Mouse (Mus musculus) limb, embryonic 15.5 days (tissue): ENCODE data around the gene 4933430I17Rik. TPM values are rescaled to one million over a fixed set of nuclear protein-coding genes. Genes with fewer than 3 reads are reported as not detected.
A peak's percentile ranks its signal among the peaks of the same experiment; 100 is the strongest.
"Not testable (repeated sequence)": the region's sequence is repeated elsewhere in the genome, so short reads cannot be mapped to it uniquely, and the experiment has no call there.

Experiments used
- ATAC-seq: fragments of 200-750 bp; cut with Nextera tagmentation; 2 replicates; pipeline ENCODE4 v1.8.0; 2017; ENCODE audit warnings: low read depth, moderate TSS enrichment; ENCODE audit not compliant: insufficient number of reproducible peaks, low FRiP score, low TSS enrichment
- H3K27ac ChIP-seq: fragments of 300-500 bp; sonication (generic); 2 replicates; pipeline ENCODE4 v1.5.1; 2015; ENCODE audit warnings: moderate library complexity, mild to moderate bottlenecking, inconsistent platforms
- H3K27me3 ChIP-seq: fragments of 300-500 bp; sonication (generic); 2 replicates; pipeline ENCODE4 v1.6.1; 2015; ENCODE audit warnings: inconsistent platforms
- H3K36me3 ChIP-seq: fragments of 300-500 bp; sonication (generic); 2 replicates; pipeline ENCODE4 v1.6.1; 2015; ENCODE audit warnings: inconsistent platforms
- H3K4me1 ChIP-seq: fragments of 300-500 bp; sonication (generic); 2 replicates; pipeline ENCODE4 v1.6.1; 2015; ENCODE audit warnings: inconsistent platforms
- H3K4me2 ChIP-seq: fragments of 300-500 bp; sonication (generic); 2 replicates; pipeline ENCODE4 v1.6.1; 2015; ENCODE audit warnings: mild to moderate bottlenecking, inconsistent platforms
- H3K4me3 ChIP-seq: fragments of 300-500 bp; sonication (generic); 2 replicates; pipeline ENCODE4 v1.5.1; 2015; ENCODE audit warnings: mild to moderate bottlenecking, inconsistent platforms
- H3K9ac ChIP-seq: fragments of 300-500 bp; sonication (generic); 2 replicates; pipeline ENCODE4 v1.6.1; 2015; ENCODE audit warnings: inconsistent platforms
- H3K9me3 ChIP-seq: fragments of 300-500 bp; sonication (generic); 2 replicates; pipeline ENCODE4 v1.6.1; 2016; ENCODE audit warnings: inconsistent platforms
- WGBS: fragments of 180-500 bp; shearing (Covaris S2); methylation state at CpG from one replicate; pipeline ENCODE4 v1.1.7; 2015; 5-methylcytosine and 5-hydroxymethylcytosine counted together
- polyA plus RNA-seq: library from polyadenylated mRNA; unstranded; fragments of >200 nt; fragmentation: Nextera tagmentation; extraction: Ambion mirVana; gene quantifications from 2 replicates; pipeline ENCODE4 v1.2.1, GENCODE M21; 2015

4933430I17Rik gene
- 0.35 and 0.37 TPM in 2 replicates for polyA plus RNA-seq

- Histone ChIP-seq H3K9me3 (no peaks in the 10 kb centered on the region), H3K36me3 (peaks cover 9% of the 10 kb centered on the region), H3K4me1 (peaks cover 13% of the 10 kb centered on the region), H3K4me2 (peak within 1 kb of the TSS; percentile 86), H3K27me3 (no peaks in the 10 kb centered on the region), H3K9ac (peak within 1 kb of the TSS; percentile 85), H3K27ac (peak within 1 kb of the TSS; percentile 98), H3K4me3 (peak within 1 kb of the TSS; percentile 87)
- WGBS: under 1% methylated on average over 59 of the region's 59 CpGs
- ATAC-seq: peak; percentile 98
Measured at GRCm38 (mm10) chr4:62524651-62525488, at the start of gene 4933430I17Rik, which contains the start of gene Pole3. 4933430I17Rik (plus strand) TSS chr4:62525369. Pole3 (minus strand) TSS chr4:62525068.

GRCm38 (mm10) chr4:62475793-62476192 is 49.4 kb upstream of the 4933430I17Rik start:
- no peaks in the 10 kb centered on the region for H3K36me3 ChIP-seq
- no peak overlapping the region for H3K27ac ChIP-seq
- peaks cover 5% of the 10 kb centered on the region; the same call in 1 of the 2 replicates for H3K27me3 ChIP-seq
- H3K9ac ChIP-seq: no peak overlapping the region
- no peak overlapping the region for H3K4me2 ChIP-seq
- 74% methylated on average over 6 of the region's 6 CpGs for WGBS
- H3K4me1 ChIP-seq: peaks cover 11% of the 10 kb centered on the region
- H3K9me3 ChIP-seq: no peaks in the 10 kb centered on the region
- H3K4me3 ChIP-seq: no peak overlapping the region
- no peak for ATAC-seq

- Histone ChIP-seq H3K27ac (no peak overlapping the region), H3K36me3 (no peaks in the 10 kb centered on the region), H3K4me1 (peaks cover 13% of the 10 kb centered on the region), H3K9ac (no peak overlapping the region), H3K4me2 (no peak overlapping the region), H3K27me3 (peaks cover 5% of the 10 kb centered on the region; the same call in 1 of the 2 replicates), H3K9me3 (no peaks in the 10 kb centered on the region), H3K4me3 (no peak overlapping the region)
- no peak for ATAC-seq
- WGBS: 60% methylated on average over 6 of the region's 6 CpGs
Measured at GRCm38 (mm10) chr4:62477542-62478244, 47.5 kb upstream of the 4933430I17Rik start.

- Histone ChIP-seq H3K4me1 (peaks cover 13% of the 10 kb centered on the region), H3K4me2 (peak overlapping the region; percentile 88), H3K27ac (0 out of 2 replicates have a peak overlapping the region, but pooled peaks have one; percentile 27), H3K4me3 (peak overlapping the region; percentile 49)
- WGBS: 13% methylated on average over 11 of the region's 11 CpGs
- not testable (repeated sequence) for H3K36me3 ChIP-seq, H3K9me3 ChIP-seq, H3K27me3 ChIP-seq, ATAC-seq, H3K9ac ChIP-seq
Measured at GRCm38 (mm10) chr4:62479593-62479936, 45.6 kb upstream of the 4933430I17Rik start.

GRCm38 (mm10) chr4:62479937-62480708 is 45.0 kb upstream of the 4933430I17Rik start, which contains the start of gene Bspry:
Bspry (plus strand) TSS chr4:62480053.
- H3K9ac ChIP-seq: no peak within 1 kb of the TSS
- WGBS: 3% methylated on average over 70 of the region's 71 CpGs
- ATAC-seq: peak; percentile 48

DNA sequence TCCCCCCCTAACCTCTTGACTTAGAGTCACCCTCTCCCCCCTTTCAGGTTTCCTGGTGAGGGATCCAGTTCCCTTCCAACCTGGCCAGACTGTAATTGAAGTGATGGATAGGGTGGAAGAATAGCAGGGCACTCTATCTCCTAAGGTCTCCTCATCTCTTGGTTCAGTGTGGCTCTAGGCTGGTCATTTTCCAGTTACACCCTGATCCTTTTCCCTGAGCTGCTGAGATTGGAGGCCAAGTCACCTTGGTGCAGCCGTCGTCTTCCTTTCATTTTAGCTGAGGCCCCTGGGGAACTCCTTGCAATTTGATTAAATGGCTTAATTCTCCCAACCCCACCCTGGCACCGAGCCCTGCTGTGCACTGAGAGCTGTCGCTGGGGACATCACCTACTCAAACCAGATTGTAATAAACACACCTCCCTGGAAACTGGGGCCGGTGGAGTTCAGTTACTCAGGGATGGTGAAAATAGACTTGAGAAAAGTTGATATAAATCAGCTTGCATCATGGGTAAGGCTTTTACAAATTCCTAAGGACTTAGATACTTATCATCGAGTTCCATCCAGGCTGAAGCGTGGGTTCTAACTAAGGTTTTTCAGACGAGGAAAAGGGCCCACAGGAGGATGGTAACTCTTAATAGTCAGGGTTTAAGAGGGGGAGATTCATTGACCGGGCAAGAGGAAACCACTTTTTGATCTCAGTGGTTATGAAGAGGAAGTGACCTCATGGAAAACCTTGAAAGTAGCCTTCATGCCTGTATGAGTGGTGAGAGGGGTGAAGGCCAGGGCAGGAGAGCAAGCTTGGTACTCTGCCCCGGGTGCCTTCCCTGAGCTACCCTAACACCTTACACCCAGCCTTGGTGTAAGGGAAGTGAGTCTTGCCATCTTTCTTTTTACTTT is 44.2 kb upstream of the 4933430I17Rik start:
- no peak overlapping the region for H3K9ac ChIP-seq
- peaks cover 5% of the 10 kb centered on the region; the same call in 1 of the 2 replicates for H3K27me3 ChIP-seq
- peak overlapping the region; percentile 49 for H3K4me3 ChIP-seq
- no peak for ATAC-seq
- no peak overlapping the region for H3K4me2 ChIP-seq
- no peaks in the 10 kb centered on the region for H3K36me3 ChIP-seq
- peaks cover 13% of the 10 kb centered on the region for H3K4me1 ChIP-seq
- H3K9me3 ChIP-seq: no peaks in the 10 kb centered on the region
- no peak overlapping the region for H3K27ac ChIP-seq
- WGBS: 31% methylated on average over 10 of the region's 10 CpGs

More at GRCm38 (mm10) chr4:62479937-62480708, 45.0 kb upstream of the 4933430I17Rik start, which contains the start of gene Bspry:
- Histone ChIP-seq H3K4me1 (peaks cover 13% of the 10 kb centered on the region), H3K27ac (0 out of 2 replicates have a peak within 1 kb of the TSS, but pooled peaks have one; percentile 27), H3K9me3 (no peaks in the 10 kb centered on the region), H3K27me3 (peaks cover 5% of the 10 kb centered on the region; the same call in 1 of the 2 replicates), H3K4me3 (peak within 1 kb of the TSS; percentile 49), H3K4me2 (peak within 1 kb of the TSS; percentile 88), H3K36me3 (no peaks in the 10 kb centered on the region)

- no peak for ATAC-seq
- WGBS: 68% methylated on average over 3 of the region's 3 CpGs
Measured at GRCm38 (mm10) chr4:62484928-62485327, 40.2 kb upstream of the 4933430I17Rik start.

DNA sequence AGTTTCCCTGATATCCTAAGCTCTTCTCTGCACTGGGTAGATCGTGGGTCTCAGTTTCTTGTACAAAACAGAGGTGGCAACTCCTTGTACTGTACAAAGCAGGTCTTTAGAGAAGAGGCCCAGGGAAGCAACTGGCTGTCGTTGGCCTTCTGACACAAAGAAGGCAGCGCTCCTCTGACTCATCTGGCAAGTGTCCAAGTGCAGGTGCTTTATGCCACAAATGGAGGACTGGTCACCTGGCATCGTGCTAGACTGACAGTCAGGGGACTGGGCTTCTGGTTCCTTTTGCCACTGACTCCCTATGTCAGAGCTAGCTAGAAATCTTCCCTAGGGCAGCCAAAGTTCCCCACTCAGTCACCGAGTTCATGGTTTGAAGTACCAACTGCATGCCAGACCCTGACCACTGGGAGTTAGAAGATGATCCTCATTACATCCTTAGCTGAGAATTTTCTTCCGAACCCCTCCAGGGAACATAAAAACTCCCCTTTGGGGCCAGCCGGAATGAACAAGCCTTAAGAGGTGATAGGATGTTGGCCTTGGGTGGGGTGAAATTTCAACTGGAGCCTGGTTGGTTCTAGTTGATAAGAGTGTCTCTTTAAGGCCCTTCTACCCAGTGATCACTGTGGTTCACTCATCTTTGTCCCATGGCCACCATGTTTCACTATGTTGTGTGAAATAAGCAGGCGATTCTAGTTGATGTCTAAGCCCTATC is 39.6 kb upstream of the 4933430I17Rik start:
- Histone ChIP-seq H3K36me3 (no peaks in the 10 kb centered on the region), H3K4me1 (peaks cover 3% of the 10 kb centered on the region; the same call in 1 of the 2 replicates), H3K27ac (no peak overlapping the region), H3K4me3 (no peak overlapping the region), H3K27me3 (no peaks in the 10 kb centered on the region), H3K4me2 (no peak overlapping the region), H3K9me3 (no peaks in the 10 kb centered on the region), H3K9ac (no peak overlapping the region)
- 81% methylated on average over 8 of the region's 8 CpGs for WGBS
- ATAC-seq: no peak

More at GRCm38 (mm10) chr4:62484928-62485327, 40.2 kb upstream of the 4933430I17Rik start:
- H3K9ac ChIP-seq: no peak overlapping the region
- no peaks in the 10 kb centered on the region for H3K36me3 ChIP-seq
- H3K27ac ChIP-seq: no peak overlapping the region
- H3K27me3 ChIP-seq: peaks cover 3% of the 10 kb centered on the region; the same call in 1 of the 2 replicates
- no peak overlapping the region for H3K4me3 ChIP-seq
- H3K4me2 ChIP-seq: no peak overlapping the region
- no peaks in the 10 kb centered on the region for H3K9me3 ChIP-seq
- H3K4me1 ChIP-seq: peaks cover 10% of the 10 kb centered on the region

- Histone ChIP-seq H3K4me2 (no peak overlapping the region), H3K4me1 (no peaks in the 10 kb centered on the region), H3K36me3 (no peaks in the 10 kb centered on the region), H3K9ac (no peak overlapping the region), H3K9me3 (no peaks in the 10 kb centered on the region), H3K27me3 (no peaks in the 10 kb centered on the region), H3K27ac (no peak overlapping the region), H3K4me3 (no peak overlapping the region)
- no peak for ATAC-seq
- 85% methylated on average over 15 of the region's 15 CpGs for WGBS
Measured at GRCm38 (mm10) chr4:62486162-62486696, 38.9 kb upstream of the 4933430I17Rik start.

DNA sequence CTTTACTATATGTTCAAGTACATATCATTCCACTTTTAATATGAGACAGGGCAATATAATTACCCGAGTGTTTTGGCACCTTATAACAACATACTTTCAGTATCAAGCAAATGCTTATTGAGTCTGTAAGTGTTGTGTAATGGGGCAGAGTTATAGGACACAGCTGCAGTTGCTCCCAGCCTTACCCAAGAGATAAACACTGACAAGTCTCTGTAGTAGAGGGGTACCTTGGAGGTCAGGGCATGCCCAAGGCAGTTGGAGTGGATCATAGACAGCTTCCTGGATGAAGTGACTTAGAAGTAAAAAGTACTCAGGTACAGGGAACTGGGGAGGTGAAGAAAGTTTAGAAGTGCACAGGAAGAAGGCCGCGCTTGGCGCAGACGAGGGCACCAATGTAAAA is 38.0 kb upstream of the 4933430I17Rik start:
- WGBS: 85% methylated on average over 5 of the region's 5 CpGs
- H3K4me1 ChIP-seq: no peaks in the 10 kb centered on the region
- H3K36me3 ChIP-seq: no peaks in the 10 kb centered on the region
- no peaks in the 10 kb centered on the region for H3K9me3 ChIP-seq
- ATAC-seq: no peak
- H3K4me2 ChIP-seq: no peak overlapping the region
- H3K27me3 ChIP-seq: no peaks in the 10 kb centered on the region
- no peak overlapping the region for H3K27ac ChIP-seq
- no peak overlapping the region for H3K4me3 ChIP-seq
- H3K9ac ChIP-seq: no peak overlapping the region
